Mouse (Mus musculus) olfactory bulb, adult 2 months (tissue): ENCODE data around the gene Mvp.

Source experiments
- CTCF ChIP-seq: fragments of 200-500 bp; IDR thresholded peaks from 2 replicates; pipeline ENCODE4 v1.5.1; 2012; ENCODE audit warnings: low read depth, mild to moderate bottlenecking, low read length, moderate library complexity; ENCODE audit not compliant: insufficient read depth
- POLR2A ChIP-seq: fragments of 200-500 bp; IDR thresholded peaks from 2 replicates; pipeline ENCODE4 v1.6.1; 2012; ENCODE audit warnings: mild to moderate bottlenecking, low read depth, low read length, moderate library complexity; ENCODE audit not compliant: insufficient read depth

GRCm38 (mm10) chr7:126941171-126941570, 73.2 kb downstream of the Mvp start:
- no peak for TF ChIP-seq POLR2A
- TF ChIP-seq CTCF = no peak
